ENCODE assay signal across 19 mouse cellular contexts in genomic region chr8:65104041-65104440, GRCm38 (mm10). TPM values are rescaled to one million over a fixed set of nuclear protein-coding genes. Genes with fewer than 3 reads are reported as not detected.
DNase-seq lines count a peak whose midpoint lies in the region; ATAC-seq lines count a peak whose summit lies in the region.
"Had no signal": no experiment of that assay in that cellular context is flagged by ENCODE, and none has a peak within 500 bp of the region (broad histone marks: within the 10 kb centered on the region; RNA-seq: fewer than 3 reads in every experiment).

No protein-coding gene starts in this region.

- intact Hi-C loops in left cerebral cortex, postnatal 4 days (cut with DNase I) = no loop called here

- ATAC-seq in frontal cortex, adult (ENCODE audit: low TSS enrichment) = peak; percentile 95
- ATAC-seq: forebrain, embryonic 14.5 days had no signal

- no peak for DNase-seq in frontal cortex, postnatal 14 days (ENCODE audit: low spot score in 2 of 2)
- DNase-seq in right cerebral cortex, adult 18-20 months = peak; percentile 6
- no peak for DNase-seq in right cerebral cortex, adult 2 months (ENCODE audit: low spot score in 2 of 2)
- DNase-seq in fat pad, adult 2 months (ENCODE audit: extremely low read depth, low read depth, low spot score) = peak; percentile 14
- no peak for DNase-seq in left cerebral cortex, postnatal 4 days
- no peak for DNase-seq in gastrocnemius, postnatal 10 days
- DNase-seq: adrenal gland, adult 2 months; adrenal gland, postnatal 10 days; adrenal gland, postnatal 25 days; cerebellum, adult 11-12 months; cerebellum, adult 2 months; cerebellum, adult 9-10 months; cerebellum, postnatal 10 days; cerebellum, postnatal 25 days had no signal

RNA-seq across cellular contexts. Expression of gene BC030870, which starts 25.3 kb away (rescaled TPM):
- total RNA-seq in left cerebral cortex, postnatal 4 days (2021) = not detected
- total RNA-seq in gastrocnemius, postnatal 10 days (2021) = not detected
- total RNA-seq: adrenal gland, adult 2 months; adrenal gland, postnatal 10 days; adrenal gland, postnatal 25 days; adrenal gland, postnatal 4 days; ES-E14; MEL had no signal

RNA-seq across cellular contexts. Expression of gene Gm10663, which starts 29.2 kb away (rescaled TPM):
- total RNA-seq in left cerebral cortex, postnatal 4 days (2021) = not detected
- not detected for total RNA-seq in gastrocnemius, postnatal 10 days (2021)
- total RNA-seq: adrenal gland, adult 2 months; adrenal gland, postnatal 10 days; adrenal gland, postnatal 25 days; adrenal gland, postnatal 4 days; ES-E14; MEL had no signal

Comparison
In these comparisons a context has a peak if more than half of its experiments do, and no peak if none do; other contexts are left out.
1. DNase-seq: peak in right cerebral cortex, adult 18-20 months (single experiment) and fat pad, adult 2 months (single experiment); none in frontal cortex, postnatal 14 days (0 of 2), right cerebral cortex, adult 2 months (0 of 2), left cerebral cortex, postnatal 4 days (single experiment) and gastrocnemius, postnatal 10 days (single experiment).